Mouse (Mus musculus): ENCODE measurements around the gene Ppfibp1. TPM values are rescaled to one million over a fixed set of nuclear protein-coding genes. Genes with fewer than 3 reads are reported as not detected.

The Ppfibp1 gene
- polyA plus RNA-seq, 1 experiment from 2014 or later: 16.0 TPM

DNA sequence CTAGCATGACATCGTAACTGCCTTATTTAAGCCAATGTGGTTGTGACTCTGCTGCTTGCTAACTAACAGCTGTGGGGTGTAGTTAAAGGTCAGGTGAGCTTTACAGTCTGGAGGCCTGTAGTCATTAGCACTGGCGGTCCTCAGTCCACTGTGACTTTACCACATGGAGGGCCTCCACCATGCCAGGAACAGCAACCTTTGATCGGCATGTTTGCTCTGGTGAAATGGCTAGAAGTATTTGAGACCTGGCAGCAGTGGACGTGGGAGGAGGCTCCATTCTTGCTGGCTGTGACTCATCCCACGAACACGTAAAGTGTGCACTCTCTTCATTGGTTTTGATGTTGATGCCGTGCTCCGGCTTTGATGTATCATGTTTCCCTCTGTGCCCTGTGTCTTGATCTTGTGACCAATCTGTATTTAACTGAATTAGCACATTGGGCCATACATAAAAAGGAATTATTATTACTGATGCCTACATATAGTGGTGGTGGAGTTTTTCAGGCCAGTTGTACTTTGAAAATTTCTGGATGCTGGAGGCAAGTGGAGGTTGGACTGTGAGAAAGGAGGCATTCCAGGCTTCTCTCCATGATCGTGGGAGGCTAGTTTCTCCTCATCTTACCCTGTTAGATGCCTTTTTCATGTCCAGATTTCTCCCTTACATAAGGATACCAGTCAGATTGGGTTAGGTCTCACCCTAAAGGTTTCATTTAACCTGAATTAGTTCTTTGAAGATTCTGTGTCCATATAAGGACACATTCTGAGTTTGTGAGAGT is 71.8 kb downstream of the Ppfibp1 start:
- Histone ChIP-seq H3K4me3 (replicated peaks; ENCODE audit: low read length) (no peak overlapping the region), H3K4me1 (replicated peaks; ENCODE audit: control insufficient read depth, insufficient read depth, low read length) (no peaks in the 10 kb centered on the region), H3K27me3 (ENCODE audit: control insufficient read depth, insufficient read depth, low read length) (no peaks in the 10 kb centered on the region), H3K27ac (no peak overlapping the region), H3K9ac (no peak overlapping the region), H3K9me3 (ENCODE audit: control insufficient read depth, low read length) (no peaks in the 10 kb centered on the region), H3K36me3 (replicated peaks; ENCODE audit: control insufficient read depth, insufficient read depth) (no peaks in the 10 kb centered on the region), H3K4me2 (replicated peaks) (no peak overlapping the region)
- DNase-seq (ENCODE audit: low spot score) (no peak), ATAC-seq (ENCODE audit: low FRiP score) (no peak)
- 90% methylated on average over 9 of the region's 9 CpGs for WGBS

DNA sequence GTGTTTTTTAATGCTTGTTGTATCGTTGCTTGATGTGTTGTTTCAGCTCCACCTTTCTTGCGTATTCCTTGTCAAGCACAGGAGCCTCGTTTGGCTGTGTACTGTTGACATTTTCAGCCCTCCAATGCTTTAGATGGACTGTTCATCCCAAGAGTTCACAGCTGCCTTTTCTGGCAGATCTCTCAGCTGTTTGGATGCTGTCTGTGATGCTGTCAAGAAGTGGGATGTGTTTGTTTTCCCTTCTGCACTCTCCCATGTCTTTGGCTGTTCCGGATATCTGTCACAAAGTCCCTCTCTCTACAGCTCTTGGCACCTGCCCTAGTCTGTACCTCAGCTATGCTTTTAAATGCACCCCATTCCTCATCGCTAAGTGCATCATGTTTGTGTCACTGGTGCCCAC is 72.7 kb downstream of the Ppfibp1 start:
- no peak overlapping the region for H3K27ac ChIP-seq

DNA sequence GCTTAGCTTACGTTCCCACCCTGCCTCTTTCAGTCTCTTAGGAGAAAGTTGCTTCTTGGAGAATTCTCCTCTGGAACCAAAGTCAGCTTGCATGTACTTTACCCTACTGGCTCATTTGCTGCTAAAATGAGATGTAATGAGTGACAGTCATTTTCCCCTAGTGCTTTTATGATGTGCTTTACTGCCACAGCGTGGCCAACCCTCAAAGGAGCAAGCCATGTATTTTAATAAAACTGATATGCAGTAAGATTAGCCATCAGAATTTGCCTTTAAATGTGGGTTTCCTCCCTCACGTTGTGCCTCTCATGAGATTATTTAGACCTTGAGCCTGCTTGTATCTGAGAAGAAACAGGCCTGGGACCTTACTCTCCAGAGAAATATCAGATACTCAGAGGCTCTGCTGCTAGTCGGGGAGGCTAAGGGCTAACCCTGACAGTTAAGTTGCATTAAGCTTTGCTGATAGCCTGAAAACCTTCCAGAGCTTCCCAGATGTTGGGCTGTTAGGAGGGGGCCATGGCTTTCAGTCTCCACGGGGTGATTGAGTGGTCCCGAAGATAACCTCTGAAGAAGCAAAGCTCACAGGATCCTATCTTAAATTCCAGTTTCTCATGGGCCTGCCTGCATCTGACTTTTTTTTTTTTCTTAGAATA is 73.7 kb downstream of the Ppfibp1 start:
- DNase-seq (ENCODE audit: low spot score) (no peak), ATAC-seq (ENCODE audit: low FRiP score) (no peak)
- Histone ChIP-seq H3K4me3 (replicated peaks; ENCODE audit: low read length) (no peak overlapping the region), H3K4me2 (replicated peaks) (no peak overlapping the region), H3K9me3 (ENCODE audit: control insufficient read depth, low read length) (no peaks in the 10 kb centered on the region), H3K27me3 (ENCODE audit: control insufficient read depth, insufficient read depth, low read length) (no peaks in the 10 kb centered on the region), H3K9ac (no peak overlapping the region), H3K27ac (no peak overlapping the region), H3K36me3 (replicated peaks; ENCODE audit: control insufficient read depth, insufficient read depth) (no peaks in the 10 kb centered on the region), H3K4me1 (replicated peaks; ENCODE audit: control insufficient read depth, insufficient read depth, low read length) (no peaks in the 10 kb centered on the region)
- 75% methylated on average over 6 of the region's 6 CpGs for WGBS

More for the DNA sequence above, 72.7 kb downstream of the Ppfibp1 start:
- H3K4me3 ChIP-seq (replicated peaks; ENCODE audit: low read length): no peak overlapping the region
- H3K9me3 ChIP-seq (ENCODE audit: control insufficient read depth, low read length): no peaks in the 10 kb centered on the region
- no peaks in the 10 kb centered on the region for H3K4me1 ChIP-seq (replicated peaks; ENCODE audit: control insufficient read depth, insufficient read depth, low read length)
- H3K4me2 ChIP-seq (replicated peaks): no peak overlapping the region
- no peak for ATAC-seq (ENCODE audit: low FRiP score)
- H3K27me3 ChIP-seq (ENCODE audit: control insufficient read depth, insufficient read depth, low read length): no peaks in the 10 kb centered on the region
- H3K9ac ChIP-seq: no peak overlapping the region
- WGBS: 86% methylated on average over 5 of the region's 5 CpGs
- H3K36me3 ChIP-seq (replicated peaks; ENCODE audit: control insufficient read depth, insufficient read depth): no peaks in the 10 kb centered on the region
- no peak for DNase-seq (ENCODE audit: low spot score)

DNA sequence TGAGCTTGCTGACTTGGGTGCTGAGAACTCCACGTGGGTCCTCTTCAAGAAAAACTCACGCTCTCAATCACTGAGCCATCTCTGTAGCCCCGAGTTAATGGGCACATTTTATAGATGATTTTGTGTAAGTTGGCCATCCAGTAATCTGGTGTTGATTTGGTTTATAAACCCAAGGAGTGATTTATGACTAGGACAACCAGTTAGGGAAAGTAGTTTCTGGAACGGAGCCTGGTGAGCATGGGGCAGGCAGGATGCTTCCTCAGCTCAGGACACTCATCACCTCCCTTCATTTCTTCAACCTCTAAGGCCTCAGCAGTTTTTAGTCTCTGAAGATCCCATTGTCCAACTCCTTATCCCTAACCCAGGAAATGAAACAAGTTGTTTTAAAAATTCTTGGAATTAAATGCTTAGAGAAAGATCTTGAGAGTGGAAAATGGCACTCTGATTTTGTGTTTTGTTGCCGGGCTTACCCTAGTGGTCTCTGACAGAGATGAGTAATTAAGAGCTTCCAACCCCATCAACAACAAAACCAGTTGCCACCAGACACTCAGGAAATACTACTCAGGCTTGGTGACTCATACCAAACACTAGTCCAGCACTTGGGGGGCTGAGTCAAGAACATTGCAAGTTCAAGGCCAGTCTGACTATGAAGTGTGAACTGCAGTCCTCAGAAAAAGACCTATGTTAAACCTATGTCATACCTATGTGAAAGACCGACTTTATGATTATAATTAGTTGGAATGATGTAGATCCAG is 75.3 kb downstream of the Ppfibp1 start:
- WGBS: 94% methylated on average over 6 of the region's 6 CpGs
- DNase-seq (ENCODE audit: low spot score) (no peak), ATAC-seq (ENCODE audit: low FRiP score) (no peak)
- H3K9ac ChIP-seq: no peak overlapping the region
- H3K4me3 ChIP-seq (replicated peaks; ENCODE audit: low read length): no peak overlapping the region
- H3K4me1 ChIP-seq (replicated peaks; ENCODE audit: control insufficient read depth, insufficient read depth, low read length): no peaks in the 10 kb centered on the region
- H3K36me3 ChIP-seq (replicated peaks; ENCODE audit: control insufficient read depth, insufficient read depth): no peaks in the 10 kb centered on the region
- H3K9me3 ChIP-seq (ENCODE audit: control insufficient read depth, low read length): no peaks in the 10 kb centered on the region
- H3K27me3 ChIP-seq (ENCODE audit: control insufficient read depth, insufficient read depth, low read length): no peaks in the 10 kb centered on the region
- H3K27ac ChIP-seq: no peak overlapping the region
- H3K4me2 ChIP-seq (replicated peaks): no peak overlapping the region

DNA sequence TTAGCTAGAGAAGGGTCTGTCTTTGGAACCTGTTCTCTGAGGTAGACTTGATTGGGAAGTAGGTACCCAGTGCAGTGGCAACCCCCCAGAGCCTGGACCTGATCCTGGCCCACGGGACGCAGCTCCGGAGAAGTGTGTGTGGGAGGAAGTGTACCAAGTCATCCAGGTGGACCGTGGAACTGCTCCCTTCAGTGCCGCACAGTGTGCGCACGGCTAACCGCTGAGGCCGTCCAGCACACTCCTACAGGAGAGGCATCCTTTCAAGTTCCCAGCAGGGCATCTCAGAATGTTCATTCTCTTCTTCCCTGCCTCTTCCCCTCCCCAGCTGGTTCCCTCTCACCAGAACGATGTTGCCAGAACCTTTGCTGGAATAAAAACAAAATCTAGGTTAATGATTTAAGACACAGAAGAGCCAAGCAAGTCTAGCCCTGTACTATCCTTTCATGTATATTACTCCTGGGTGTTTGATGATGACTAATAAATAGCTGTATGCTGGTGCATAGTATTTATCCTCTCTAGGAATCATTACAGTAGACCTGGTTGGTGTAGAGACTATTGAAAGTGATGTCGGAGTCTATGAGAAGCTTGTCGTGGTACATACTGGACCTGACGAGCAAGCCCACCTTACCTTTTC is 77.0 kb downstream of the Ppfibp1 start:
- no peak overlapping the region for H3K27ac ChIP-seq
- H3K4me2 ChIP-seq (replicated peaks): no peak overlapping the region
- no peaks in the 10 kb centered on the region for H3K4me1 ChIP-seq (replicated peaks; ENCODE audit: control insufficient read depth, insufficient read depth, low read length)
- H3K9ac ChIP-seq: no peak overlapping the region
- WGBS: 79% methylated on average over 13 of the region's 13 CpGs
- H3K36me3 ChIP-seq (replicated peaks; ENCODE audit: control insufficient read depth, insufficient read depth): no peaks in the 10 kb centered on the region
- H3K9me3 ChIP-seq (ENCODE audit: control insufficient read depth, low read length): no peaks in the 10 kb centered on the region
- DNase-seq (ENCODE audit: low spot score) (no peak), ATAC-seq (ENCODE audit: low FRiP score) (no peak)
- no peak overlapping the region for H3K4me3 ChIP-seq (replicated peaks; ENCODE audit: low read length)
- H3K27me3 ChIP-seq (ENCODE audit: control insufficient read depth, insufficient read depth, low read length): no peaks in the 10 kb centered on the region

DNA sequence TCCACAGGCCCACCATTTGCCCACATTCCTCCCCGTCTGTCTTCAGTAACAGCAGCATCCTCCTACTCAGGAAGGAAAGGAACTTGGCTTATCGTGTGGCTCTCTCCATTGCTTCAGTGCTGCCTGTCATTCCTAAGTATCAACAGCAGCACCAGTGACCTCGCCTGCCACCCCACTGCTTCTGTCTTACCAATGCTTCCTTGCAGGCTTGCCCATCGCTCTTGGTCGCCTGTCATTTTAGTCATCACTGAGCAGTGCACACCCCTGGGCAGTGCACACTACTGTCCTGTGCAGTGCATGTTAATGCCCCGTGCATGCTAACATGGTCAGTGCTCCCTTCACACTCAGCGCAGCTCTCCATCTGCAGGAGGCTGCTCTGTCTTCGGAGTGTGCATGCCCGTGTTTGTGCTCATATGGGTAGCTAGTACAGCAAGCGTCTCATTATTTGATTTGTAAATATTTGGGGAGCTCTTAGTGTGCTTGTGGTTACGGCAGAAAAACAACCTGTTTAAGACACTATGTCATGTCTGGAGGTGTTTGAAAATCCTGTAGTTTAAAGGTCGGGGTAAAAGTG is 78.2 kb downstream of the Ppfibp1 start:
- H3K4me1 ChIP-seq (replicated peaks; ENCODE audit: control insufficient read depth, insufficient read depth, low read length): no peaks in the 10 kb centered on the region
- no peaks in the 10 kb centered on the region for H3K27me3 ChIP-seq (ENCODE audit: control insufficient read depth, insufficient read depth, low read length)

DNA sequence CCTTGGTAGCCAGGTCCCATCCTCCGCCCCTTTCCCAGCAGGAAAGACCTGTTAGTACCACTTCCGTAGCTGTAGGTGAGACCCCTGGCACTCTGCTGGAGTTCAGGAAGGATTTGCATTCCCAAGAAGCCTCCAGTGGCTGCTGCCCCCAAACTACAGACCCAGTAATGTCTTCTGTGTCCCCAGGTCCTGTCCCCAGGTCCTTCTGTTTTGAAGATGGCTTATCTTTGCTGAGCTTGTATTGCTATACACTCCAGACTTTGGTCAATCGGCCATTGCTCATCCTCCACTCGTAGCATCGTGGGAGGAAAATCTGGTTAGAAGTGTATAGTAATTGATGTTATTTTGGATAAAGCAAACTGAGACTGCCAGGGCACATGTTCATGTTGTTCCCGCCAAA is 79.5 kb downstream of the Ppfibp1 start:
- Histone ChIP-seq H3K4me2 (replicated peaks) (no peak overlapping the region), H3K36me3 (replicated peaks; ENCODE audit: control insufficient read depth, insufficient read depth) (no peaks in the 10 kb centered on the region), H3K9me3 (ENCODE audit: control insufficient read depth, low read length) (no peaks in the 10 kb centered on the region), H3K4me3 (replicated peaks; ENCODE audit: low read length) (no peak overlapping the region), H3K27ac (no peak overlapping the region), H3K9ac (no peak overlapping the region), H3K27me3 (ENCODE audit: control insufficient read depth, insufficient read depth, low read length) (no peaks in the 10 kb centered on the region), H3K4me1 (replicated peaks; ENCODE audit: control insufficient read depth, insufficient read depth, low read length) (no peaks in the 10 kb centered on the region)
- no peak for ATAC-seq (ENCODE audit: low FRiP score)
- no peak for DNase-seq (ENCODE audit: low spot score)
- 73% methylated on average over 6 of the region's 6 CpGs for WGBS

More for the DNA sequence above, 78.2 kb downstream of the Ppfibp1 start:
- no peak overlapping the region for H3K9ac ChIP-seq
- no peak overlapping the region for H3K4me2 ChIP-seq (replicated peaks)
- no peaks in the 10 kb centered on the region for H3K36me3 ChIP-seq (replicated peaks; ENCODE audit: control insufficient read depth, insufficient read depth)
- ATAC-seq (ENCODE audit: low FRiP score) (no peak), DNase-seq (ENCODE audit: low spot score) (no peak)
- no peaks in the 10 kb centered on the region for H3K9me3 ChIP-seq (ENCODE audit: control insufficient read depth, low read length)
- WGBS: 78% methylated on average over 12 of the region's 12 CpGs
- H3K4me3 ChIP-seq (replicated peaks; ENCODE audit: low read length): no peak overlapping the region
- no peak overlapping the region for H3K27ac ChIP-seq

DNA sequence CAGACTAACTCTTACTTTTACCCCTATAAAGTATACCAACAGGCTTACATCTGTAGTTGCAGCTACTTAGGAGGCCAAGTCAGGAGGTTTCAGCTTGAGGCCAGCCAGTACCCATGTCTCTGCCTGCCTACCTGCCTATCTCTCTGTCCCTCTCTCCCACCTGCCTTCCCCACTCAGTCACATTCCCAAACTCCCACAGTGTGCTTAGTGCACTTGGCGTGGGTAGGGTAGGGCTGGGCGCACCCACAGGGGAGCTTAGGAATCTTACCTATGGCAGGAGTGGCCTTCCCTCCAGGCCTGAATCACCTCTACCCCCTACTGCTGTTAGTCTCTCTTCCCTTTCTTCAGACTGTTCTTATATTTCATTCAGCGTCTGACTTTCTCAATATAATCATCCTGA is 82.5 kb downstream of the Ppfibp1 start:
- 73% methylated on average over 3 of the region's 3 CpGs for WGBS
- H3K4me3 ChIP-seq (replicated peaks; ENCODE audit: low read length): no peak overlapping the region

DNA sequence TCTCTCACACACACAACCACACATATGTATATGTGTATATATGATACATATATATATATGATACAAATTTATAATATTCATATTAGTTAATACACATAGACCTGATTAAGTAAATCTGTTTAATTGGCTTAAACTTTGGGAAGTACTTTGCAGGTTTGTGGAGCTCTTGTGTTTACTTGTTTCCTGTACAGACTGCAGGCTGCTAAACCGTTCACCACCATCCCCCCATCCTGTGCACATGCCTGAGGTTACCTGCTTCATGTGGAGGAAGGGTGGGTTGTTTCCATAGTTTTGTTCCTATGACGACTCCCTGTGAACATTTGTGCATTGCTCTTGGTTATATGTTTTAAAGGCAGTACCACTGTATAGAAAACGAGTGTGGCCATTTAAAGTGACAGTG is 83.1 kb downstream of the Ppfibp1 start:
- H3K4me1 ChIP-seq (replicated peaks; ENCODE audit: control insufficient read depth, insufficient read depth, low read length): no peaks in the 10 kb centered on the region
- ATAC-seq (ENCODE audit: low FRiP score) (no peak), DNase-seq (ENCODE audit: low spot score) (no peak)
- no peak overlapping the region for H3K4me2 ChIP-seq (replicated peaks)
- H3K4me3 ChIP-seq (replicated peaks; ENCODE audit: low read length): no peak overlapping the region
- 77% methylated on average over 3 of the region's 3 CpGs for WGBS
- no peaks in the 10 kb centered on the region for H3K27me3 ChIP-seq (ENCODE audit: control insufficient read depth, insufficient read depth, low read length)
- no peaks in the 10 kb centered on the region for H3K9me3 ChIP-seq (ENCODE audit: control insufficient read depth, low read length)
- H3K9ac ChIP-seq: no peak overlapping the region
- H3K27ac ChIP-seq: no peak overlapping the region
- no peaks in the 10 kb centered on the region for H3K36me3 ChIP-seq (replicated peaks; ENCODE audit: control insufficient read depth, insufficient read depth)

More for the DNA sequence above, 82.5 kb downstream of the Ppfibp1 start:
- Histone ChIP-seq H3K9ac (no peak overlapping the region), H3K4me1 (replicated peaks; ENCODE audit: control insufficient read depth, insufficient read depth, low read length) (no peaks in the 10 kb centered on the region), H3K9me3 (ENCODE audit: control insufficient read depth, low read length) (no peaks in the 10 kb centered on the region), H3K27me3 (ENCODE audit: control insufficient read depth, insufficient read depth, low read length) (no peaks in the 10 kb centered on the region), H3K36me3 (replicated peaks; ENCODE audit: control insufficient read depth, insufficient read depth) (no peaks in the 10 kb centered on the region), H3K4me2 (replicated peaks) (no peak overlapping the region), H3K27ac (no peak overlapping the region)
- no peak for DNase-seq (ENCODE audit: low spot score)
- ATAC-seq (ENCODE audit: low FRiP score): no peak
